Mouse (Mus musculus) MEL (cell line): ENCODE measurements around the gene Agbl5. TPM values are rescaled to one million over a fixed set of nuclear protein-coding genes. Genes with fewer than 3 reads are reported as not detected.

Experiments used
- DNase-seq: peaks from one replicate; pipeline ENCODE4 v3.0.0; 2011; ENCODE audit warnings: low read depth, low spot score
- H3K27ac ChIP-seq: 2 replicates; pipeline ENCODE4 v1.5.1; 2012; ENCODE audit warnings: low read depth, mild to moderate bottlenecking, control low read depth, low read length, moderate library complexity; ENCODE audit not compliant: control insufficient read depth
- H3K27me3 ChIP-seq, 2 experiments: fragments of 150-350 bp in 1 of 2; sonication (generic) in 1 of 2; 2 replicates each; pipeline ENCODE4 v1.6.1; 2012; ENCODE audit warnings: low read length in 2 of 2, mild to moderate bottlenecking in 2 of 2, improper control_type of control experiment in 1 of 2, moderate library complexity in 1 of 2; ENCODE audit not compliant: insufficient read depth in 2 of 2, control insufficient read depth in 1 of 2
- H3K36me3 ChIP-seq, 2 experiments: 2 replicates each; pipeline ENCODE4 v1.6.1; 2012 to 2014; ENCODE audit warnings: low read length in 2 of 2, improper control_type of control experiment in 1 of 2, inconsistent platforms in 1 of 2, mild to moderate bottlenecking in 1 of 2; ENCODE audit not compliant: insufficient read depth in 2 of 2, control insufficient read depth in 1 of 2
- H3K4me1 ChIP-seq, 2 experiments: fragments of 150-350 bp in 1 of 2; sonication (generic) in 1 of 2; 2 replicates each; pipeline ENCODE4 v1.6.1; 2012; ENCODE audit warnings: low read length in 2 of 2, improper control_type of control experiment in 1 of 2, mild to moderate bottlenecking in 1 of 2; ENCODE audit not compliant: insufficient read depth in 2 of 2, control insufficient read depth in 1 of 2
- H3K4me3 ChIP-seq, 2 experiments: fragments of 150-350 bp in 1 of 2; sonication (generic) in 1 of 2; 2 replicates each; pipeline ENCODE4 v1.5.1; 2012; ENCODE audit warnings: low read depth in 2 of 2, low read length in 2 of 2, mild to moderate bottlenecking in 2 of 2, moderate library complexity in 2 of 2, control low read depth in 1 of 2, improper control_type of control experiment in 1 of 2; ENCODE audit not compliant: control insufficient read depth in 1 of 2, insufficient read depth in 1 of 2
- H3K79me2 ChIP-seq: 2 replicates; pipeline ENCODE4 v1.6.1; 2012; ENCODE audit warnings: mild to moderate bottlenecking, low read length, moderate library complexity; ENCODE audit not compliant: control insufficient read depth, poor library complexity, insufficient read depth
- H3K9ac ChIP-seq: 2 replicates; pipeline ENCODE4 v1.6.1; 2012; ENCODE audit warnings: low read depth, mild to moderate bottlenecking, control low read depth, low read length, moderate library complexity; ENCODE audit not compliant: control insufficient read depth, poor library complexity, severe bottlenecking
- H3K9me3 ChIP-seq: fragments of 150-350 bp; sonication (generic); replicated peaks from 2 replicates; pipeline ENCODE4 v1.6.1; 2012; ENCODE audit warnings: mild to moderate bottlenecking, low read length, improper control_type of control experiment, moderate library complexity; ENCODE audit not compliant: insufficient read depth
- CHD1 ChIP-seq: IDR thresholded peaks from 2 replicates; pipeline ENCODE4 v1.6.1; 2012; ENCODE audit warnings: low read depth, mild to moderate bottlenecking, inconsistent platforms, low read length, improper control_type of control experiment
- EP300 ChIP-seq, 2 experiments: IDR thresholded peaks; 2 replicates each; pipeline ENCODE4 v1.6.1; 2011; ENCODE audit warnings: improper control_type of control experiment in 2 of 2, low read length in 2 of 2, low read depth in 1 of 2, mild to moderate bottlenecking in 1 of 2
- ETS1 ChIP-seq: IDR thresholded peaks from 2 replicates; pipeline ENCODE4 v1.6.1; 2012; ENCODE audit warnings: low read depth, mild to moderate bottlenecking, inconsistent platforms, low read length, improper control_type of control experiment, moderate library complexity
- GABPA ChIP-seq: IDR thresholded peaks from 2 replicates; pipeline ENCODE4 v1.6.1; 2012; ENCODE audit warnings: low read depth, mild to moderate bottlenecking, inconsistent platforms, low read length, improper control_type of control experiment, moderate library complexity
- HCFC1 ChIP-seq: IDR thresholded peaks from 2 replicates; pipeline ENCODE4 v1.6.1; 2012; ENCODE audit warnings: low read depth, mild to moderate bottlenecking, inconsistent platforms, low read length, improper control_type of control experiment, moderate library complexity
- MAX ChIP-seq: IDR thresholded peaks from 2 replicates; pipeline ENCODE4 v1.6.1; 2011; ENCODE audit warnings: low read length, improper control_type of control experiment
- MAZ ChIP-seq: IDR thresholded peaks from 2 replicates; pipeline ENCODE4 v1.6.1; 2012; ENCODE audit warnings: low read depth, mild to moderate bottlenecking, inconsistent platforms, low read length, improper control_type of control experiment
- MEF2A ChIP-seq: IDR thresholded peaks from 2 replicates; pipeline ENCODE4 v1.6.1; 2014; ENCODE audit warnings: low read depth, mild to moderate bottlenecking, inconsistent platforms, low read length, improper control_type of control experiment; ENCODE audit not compliant: poor library complexity, insufficient replicate concordance, severe bottlenecking; ENCODE audit errors: extremely low read depth
- MYB ChIP-seq: IDR thresholded peaks from 2 replicates; pipeline ENCODE4 v1.6.1; 2011; ENCODE audit warnings: mild to moderate bottlenecking, low read depth, low read length, improper control_type of control experiment
- NELFE ChIP-seq: IDR thresholded peaks from 2 replicates; pipeline ENCODE4 v1.6.1; 2011; ENCODE audit warnings: low read depth, low read length, improper control_type of control experiment
- POLR2AphosphoS5 ChIP-seq: IDR thresholded peaks from 2 replicates; pipeline ENCODE4 v1.6.1; 2012; ENCODE audit warnings: low read depth, borderline replicate concordance, mild to moderate bottlenecking, inconsistent platforms, low read length, moderate library complexity, mixed read lengths
- SIN3A ChIP-seq: IDR thresholded peaks from 2 replicates; pipeline ENCODE4 v1.6.1; 2012; ENCODE audit warnings: low read length, improper control_type of control experiment, inconsistent platforms
- TCF12 ChIP-seq: IDR thresholded peaks from 2 replicates; pipeline ENCODE4 v1.6.1; 2014; ENCODE audit warnings: low read depth, mild to moderate bottlenecking, inconsistent platforms, low read length, improper control_type of control experiment, moderate library complexity
- UBTF ChIP-seq: IDR thresholded peaks from 2 replicates; pipeline ENCODE4 v1.6.1; 2012; ENCODE audit warnings: low read depth, mild to moderate bottlenecking, inconsistent platforms, low read length, improper control_type of control experiment, moderate library complexity, borderline replicate concordance; ENCODE audit not compliant: insufficient read depth
- USF1 ChIP-seq: IDR thresholded peaks from 2 replicates; pipeline ENCODE4 v1.6.1; 2014; ENCODE audit warnings: low read depth, mild to moderate bottlenecking, inconsistent platforms, low read length, improper control_type of control experiment, moderate library complexity
- ZC3H11A ChIP-seq: IDR thresholded peaks from 2 replicates; pipeline ENCODE4 v1.6.1; 2012; ENCODE audit warnings: low read depth, mild to moderate bottlenecking, inconsistent platforms, low read length, improper control_type of control experiment
- ZMIZ1 ChIP-seq: IDR thresholded peaks from 2 replicates; pipeline ENCODE4 v1.6.1; 2012; ENCODE audit warnings: low read depth, mild to moderate bottlenecking, inconsistent platforms, low read length, improper control_type of control experiment, moderate library complexity
- ZNF384 ChIP-seq: IDR thresholded peaks from 2 replicates; pipeline ENCODE4 v1.6.1; 2012; ENCODE audit warnings: low read depth, mild to moderate bottlenecking, inconsistent platforms, low read length, improper control_type of control experiment
- polyA plus RNA-seq, 2 experiments: library from polyadenylated mRNA; stranded (reverse) in 1 of 2; unstranded in 1 of 2; fragments of >175 nt in 1 of 2; fragments of >200 nt in 1 of 2; gene quantifications; 2 replicates each; pipeline versions ENCODE4 v1.2.1 to v1.2.4; 2012; ENCODE audit warnings: low replicate concordance in 2 of 2, low read depth in 1 of 2; ENCODE audit not compliant: insufficient read length in 2 of 2, insufficient read depth in 1 of 2, missing spikeins in 1 of 2
- total RNA-seq: library from RNA; depleted of rRNA; stranded (reverse); fragments of 300-350 nt; gene quantifications from 2 replicates; pipeline ENCODE4 v1.2.3, GENCODE M21; 2012

The Agbl5 gene
- total and polyA plus RNA-seq, 3 experiments = 10.6 to 45.0 TPM; not detected in 1

DNA sequence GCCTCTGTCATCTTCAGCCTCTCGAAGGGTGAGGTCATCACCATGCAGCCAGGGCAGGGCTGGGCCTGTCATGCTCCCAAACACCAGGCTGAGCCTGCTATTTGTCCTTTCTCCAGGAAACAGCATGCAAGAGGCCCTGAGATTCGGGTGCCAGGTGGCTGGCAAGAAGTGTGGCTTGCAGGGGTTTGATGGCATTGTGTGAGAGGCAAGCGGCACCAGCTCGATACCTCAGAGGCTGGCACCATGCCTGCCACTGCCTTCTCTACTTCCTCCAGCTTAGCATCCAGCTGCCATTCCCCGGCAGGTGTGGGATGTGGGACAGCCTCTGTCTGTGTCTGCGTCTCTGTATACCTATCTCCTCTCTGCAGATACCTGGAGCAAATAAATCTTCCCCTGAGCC, 42.4 kb downstream of the Agbl5 start:
- Histone ChIP-seq H3K79me2 (no peaks in the 10 kb centered on the region), H3K27me3 (no peaks in the 10 kb centered on the region)

DNA sequence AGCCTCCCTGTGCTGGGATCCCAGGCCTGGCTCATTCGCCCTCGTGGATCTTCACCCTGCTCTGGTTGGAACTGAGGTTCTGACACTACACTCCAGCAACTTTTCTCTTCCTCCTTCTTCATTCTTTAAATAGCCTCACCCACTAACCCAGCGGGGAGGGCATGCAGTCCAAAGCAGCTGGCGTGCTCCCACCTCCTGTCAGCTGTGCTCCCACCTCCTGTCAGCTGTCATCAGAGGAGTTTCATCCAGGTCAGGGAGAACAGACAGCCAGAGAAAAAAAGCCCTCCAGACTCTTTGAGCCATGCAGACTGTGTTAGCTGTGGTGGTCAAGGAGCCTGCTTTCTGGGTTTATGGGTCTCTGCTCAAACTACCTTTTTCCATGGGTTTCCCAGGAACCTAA, 42.9 kb downstream of the Agbl5 start:
- no peaks in the 10 kb centered on the region for H3K9me3 ChIP-seq
- TF ChIP-seq MAX (no peak), MAZ (no peak), EP300 (IDR thresholded peaks at IDR 0.05; ENCODE audit: low read depth in 1 of 2, low read length in 2 of 2) (no peak), ZNF384 (no peak)
- no peak overlapping the region for H3K9ac ChIP-seq
- DNase-seq = no peak
- no peak overlapping the region for H3K4me3 ChIP-seq
- no peak overlapping the region for H3K27ac ChIP-seq
- H3K79me2 ChIP-seq = no peaks in the 10 kb centered on the region
- no peaks in the 10 kb centered on the region for H3K27me3 ChIP-seq
- no peaks in the 10 kb centered on the region for H3K36me3 ChIP-seq
- H3K4me1 ChIP-seq = no peaks in the 10 kb centered on the region

More for the DNA sequence above, 42.4 kb downstream of the Agbl5 start:
- Histone ChIP-seq H3K4me1 (no peaks in the 10 kb centered on the region), H3K9me3 (no peaks in the 10 kb centered on the region), H3K27ac (no peak overlapping the region), H3K36me3 (no peaks in the 10 kb centered on the region), H3K4me3 (no peak overlapping the region), H3K9ac (no peak overlapping the region)
- TF ChIP-seq MYB (no peak), UBTF (no peak), USF1 (no peak), NELFE (no peak), ETS1 (no peak), POLR2AphosphoS5 (no peak), MEF2A (no peak), SIN3A (no peak), TCF12 (no peak)
- no peak for DNase-seq

DNA sequence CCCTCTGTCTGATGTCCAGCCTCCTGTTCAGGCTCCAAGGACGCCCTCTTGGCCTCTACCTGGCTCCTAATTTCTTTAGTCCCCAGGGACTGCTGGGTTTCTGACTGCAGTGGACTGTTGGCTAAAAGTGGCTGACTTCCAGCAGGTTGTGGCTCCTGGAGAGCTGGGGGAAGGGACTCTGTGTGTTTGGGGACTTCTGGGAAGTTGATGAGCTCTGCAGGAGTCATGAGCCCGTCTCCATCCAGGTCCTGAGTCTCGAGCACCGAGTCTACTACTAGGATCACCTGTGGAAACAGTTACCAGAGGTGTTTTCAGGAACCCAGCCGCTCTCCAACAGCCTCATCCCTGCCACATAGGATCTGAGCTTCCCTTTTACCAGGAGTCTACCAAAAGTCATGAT, 45.2 kb downstream of the Agbl5 start:
- Histone ChIP-seq H3K9ac (no peak overlapping the region), H3K9me3 (no peaks in the 10 kb centered on the region)
- TF ChIP-seq HCFC1 = no peak
- no peak for TF ChIP-seq ETS1
- no peak for TF ChIP-seq TCF12
- TF ChIP-seq ZMIZ1 = no peak
- TF ChIP-seq EP300 (IDR thresholded peaks at IDR 0.05; ENCODE audit: low read depth in 1 of 2, low read length in 2 of 2) = no peak
- no peak for TF ChIP-seq ZC3H11A
- no peak for TF ChIP-seq CHD1
- no peak for TF ChIP-seq GABPA
- TF ChIP-seq, all 39 proteins: peak for 0
- Histone ChIP-seq H3K27ac (no peak overlapping the region), H3K79me2 (no peaks in the 10 kb centered on the region), H3K36me3 (no peaks in the 10 kb centered on the region), H3K4me3 (no peak overlapping the region), H3K27me3 (no peaks in the 10 kb centered on the region), H3K4me1 (no peaks in the 10 kb centered on the region)
- DNase-seq = no peak
